Mouse (Mus musculus): Measurements from ENCODE around the gene Stpg3. TPM values are rescaled to one million over a fixed set of nuclear protein-coding genes. Genes with fewer than 3 reads are reported as not detected.

The Stpg3 gene
- polyA plus RNA-seq, 1 experiment = not detected

- Histone ChIP-seq H3K27ac (ENCODE audit: control insufficient read depth, insufficient read depth, low read depth, low read length, poor library complexity) (no peak overlapping the region), H3K4me3 (replicated peaks; ENCODE audit: control insufficient read depth, low read depth, low read length) (no peak overlapping the region), H3K4me1 (ENCODE audit: control insufficient read depth, insufficient read depth, low read length) (peaks cover 1% of the 10 kb centered on the region; the same call in 1 of the 2 replicates)
- WGBS = 66% methylated on average over 10 of the region's 10 CpGs
- TF ChIP-seq POLR2A (IDR thresholded peaks at IDR 0.05; ENCODE audit: borderline replicate concordance, control insufficient read depth, low read depth, low read length) = no peak
- TF ChIP-seq CTCF (IDR thresholded peaks at IDR 0.05; ENCODE audit: control insufficient read depth, insufficient read depth, low read length) = no peak
Observed at GRCm38 (mm10) chr2:25178285-25178972, 36.0 kb downstream of the Stpg3 start.

- Histone ChIP-seq H3K27ac (ENCODE audit: control insufficient read depth, insufficient read depth, low read depth, low read length, poor library complexity) (no peak overlapping the region), H3K4me1 (ENCODE audit: control insufficient read depth, insufficient read depth, low read length) (peaks cover 1% of the 10 kb centered on the region; the same call in 1 of the 2 replicates), H3K4me3 (replicated peaks; ENCODE audit: control insufficient read depth, low read depth, low read length) (no peak overlapping the region)
- 73% methylated on average over 6 of the region's 6 CpGs for WGBS
- no peak for TF ChIP-seq POLR2A (IDR thresholded peaks at IDR 0.05; ENCODE audit: borderline replicate concordance, control insufficient read depth, low read depth, low read length)
- no peak for TF ChIP-seq CTCF (IDR thresholded peaks at IDR 0.05; ENCODE audit: control insufficient read depth, insufficient read depth, low read length)
Observed at GRCm38 (mm10) chr2:25177685-25178084, 36.8 kb downstream of the Stpg3 start.

DNA sequence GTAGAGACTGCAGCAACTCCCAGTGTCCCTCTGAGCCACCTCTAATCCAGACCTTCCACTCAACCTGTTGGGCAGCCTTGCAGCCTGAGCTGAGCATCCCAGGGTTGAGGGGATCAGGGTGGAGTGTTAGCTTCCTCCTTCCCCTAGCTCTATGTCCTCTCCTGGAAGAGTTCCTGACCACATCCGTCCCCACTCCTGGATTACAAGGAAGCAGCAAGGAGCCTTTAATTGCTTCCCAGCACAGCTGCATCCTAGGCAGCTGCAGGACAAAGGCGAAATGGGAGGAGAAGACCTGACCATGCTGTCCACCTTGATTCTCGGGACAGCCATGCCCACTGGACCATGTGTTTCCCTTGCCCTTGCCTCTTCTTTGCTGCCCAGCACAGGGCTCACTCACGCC, 37.4 kb downstream of the Stpg3 start:
- TF ChIP-seq POLR2A (IDR thresholded peaks at IDR 0.05; ENCODE audit: borderline replicate concordance, control insufficient read depth, low read depth, low read length) = no peak
- no peak for TF ChIP-seq CTCF (IDR thresholded peaks at IDR 0.05; ENCODE audit: control insufficient read depth, insufficient read depth, low read length)
- no peak overlapping the region for H3K4me3 ChIP-seq (replicated peaks; ENCODE audit: control insufficient read depth, low read depth, low read length)
- H3K4me1 ChIP-seq (ENCODE audit: control insufficient read depth, insufficient read depth, low read length) = peaks cover 1% of the 10 kb centered on the region; the same call in 1 of the 2 replicates
- H3K27ac ChIP-seq (ENCODE audit: control insufficient read depth, insufficient read depth, low read depth, low read length, poor library complexity) = no peak overlapping the region
- whole genome bisulfite sequencing = 77% methylated on average over 4 of the region's 4 CpGs

DNA sequence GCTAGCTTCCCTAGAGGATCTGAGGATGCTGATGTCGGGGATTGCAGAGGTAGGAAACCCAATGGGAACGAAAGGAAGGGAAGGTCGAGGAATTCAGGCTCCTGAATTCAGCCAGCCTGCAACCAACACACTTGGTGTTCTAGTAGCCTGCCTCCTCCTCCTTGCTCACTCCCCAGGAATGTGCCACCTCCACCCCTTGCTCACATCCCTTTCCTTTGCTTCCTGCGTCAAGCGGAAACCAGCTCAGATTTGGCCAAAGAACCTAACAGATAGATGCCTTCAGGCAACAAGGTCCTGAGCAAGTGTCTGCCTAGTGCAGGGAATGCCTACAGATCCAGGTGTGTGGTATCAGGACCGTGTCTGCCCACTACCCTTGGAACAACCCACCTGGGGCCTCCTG, 37.9 kb downstream of the Stpg3 start:
- Histone ChIP-seq H3K4me1 (ENCODE audit: control insufficient read depth, insufficient read depth, low read length) (peaks cover 1% of the 10 kb centered on the region; the same call in 1 of the 2 replicates), H3K27ac (ENCODE audit: control insufficient read depth, insufficient read depth, low read depth, low read length, poor library complexity) (no peak overlapping the region), H3K4me3 (replicated peaks; ENCODE audit: control insufficient read depth, low read depth, low read length) (no peak overlapping the region)
- WGBS = 82% methylated on average over 6 of the region's 6 CpGs
- TF ChIP-seq POLR2A (IDR thresholded peaks at IDR 0.05; ENCODE audit: borderline replicate concordance, control insufficient read depth, low read depth, low read length) (no peak), CTCF (IDR thresholded peaks at IDR 0.05; ENCODE audit: control insufficient read depth, insufficient read depth, low read length) (no peak)

GRCm38 (mm10) chr2:25175690-25176078, 38.8 kb downstream of the Stpg3 start:
- Histone ChIP-seq H3K4me1 (ENCODE audit: control insufficient read depth, insufficient read depth, low read length) (peaks cover 1% of the 10 kb centered on the region; the same call in 1 of the 2 replicates), H3K27ac (ENCODE audit: control insufficient read depth, insufficient read depth, low read depth, low read length, poor library complexity) (no peak overlapping the region), H3K4me3 (replicated peaks; ENCODE audit: control insufficient read depth, low read depth, low read length) (no peak overlapping the region)
- no peak for TF ChIP-seq CTCF (IDR thresholded peaks at IDR 0.05; ENCODE audit: control insufficient read depth, insufficient read depth, low read length)
- TF ChIP-seq POLR2A (IDR thresholded peaks at IDR 0.05; ENCODE audit: borderline replicate concordance, control insufficient read depth, low read depth, low read length) = no peak
- 92% methylated on average over 4 of the region's 4 CpGs for WGBS

DNA sequence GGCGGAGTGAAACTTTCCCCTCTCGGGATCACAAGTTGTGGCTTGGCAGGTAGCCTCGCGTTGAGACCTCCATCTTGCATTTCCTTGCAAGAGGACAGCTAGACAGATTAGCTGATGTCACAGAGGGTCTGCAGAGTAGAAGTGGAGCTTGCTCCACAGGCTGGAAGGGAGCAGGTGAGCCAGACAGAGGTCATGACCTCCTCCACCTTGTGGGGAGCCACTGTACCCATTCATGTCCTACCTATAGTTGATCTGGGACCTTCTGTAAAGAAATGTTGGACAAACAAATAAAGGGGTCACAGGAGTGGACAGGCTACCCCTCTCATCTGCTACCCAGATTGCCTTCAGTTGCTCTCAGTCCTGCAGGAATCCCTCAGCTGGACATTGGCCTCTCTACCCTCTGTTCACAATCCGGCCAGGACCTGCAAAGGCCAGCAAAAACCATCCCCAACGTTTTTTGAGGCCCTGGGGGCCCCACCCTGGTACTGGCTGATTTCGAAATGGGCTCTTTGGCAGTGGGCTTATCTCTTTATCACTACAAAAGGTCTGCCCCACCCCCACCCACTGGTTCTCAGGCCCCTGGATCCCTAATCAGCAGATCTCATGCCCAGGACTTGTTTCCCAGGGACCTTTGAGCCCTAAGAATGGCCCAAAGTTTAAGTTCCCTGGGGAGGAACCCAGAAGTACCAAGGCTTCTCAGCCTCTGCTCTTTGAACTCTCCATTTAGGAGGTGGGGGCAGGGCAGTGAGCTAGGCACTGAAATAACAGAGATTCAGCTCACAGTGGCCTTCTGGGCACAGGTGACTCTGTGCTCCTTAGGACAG, 39.4 kb downstream of the Stpg3 start:
- TF ChIP-seq POLR2A (IDR thresholded peaks at IDR 0.05; ENCODE audit: borderline replicate concordance, control insufficient read depth, low read depth, low read length) (no peak), CTCF (IDR thresholded peaks at IDR 0.05; ENCODE audit: control insufficient read depth, insufficient read depth, low read length) (no peak)
- 51% methylated on average over 7 of the region's 7 CpGs for WGBS

DNA sequence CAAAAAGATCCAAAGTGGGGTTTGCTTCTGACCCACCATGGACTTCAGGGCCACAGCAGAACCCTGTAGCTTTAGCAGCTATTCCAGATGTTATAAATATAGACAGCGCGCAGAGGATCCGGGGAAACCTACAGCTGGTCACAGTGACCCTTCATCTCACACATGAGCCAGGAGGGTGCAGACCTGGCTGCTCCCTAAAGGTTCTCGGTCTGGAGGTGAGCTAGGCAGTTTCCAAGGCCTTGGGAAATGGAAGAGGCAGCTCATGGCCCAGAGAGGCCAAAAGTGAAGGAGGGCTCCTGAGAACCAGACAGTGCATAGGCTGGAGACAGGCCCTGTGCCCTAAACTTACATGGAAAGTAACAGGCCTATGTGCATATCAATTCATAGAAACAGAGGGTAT, 40.6 kb downstream of the Stpg3 start:
- Histone ChIP-seq H3K4me1 (ENCODE audit: control insufficient read depth, insufficient read depth, low read length) (peaks cover 3% of the 10 kb centered on the region; the same call in 1 of the 2 replicates), H3K4me3 (replicated peaks; ENCODE audit: control insufficient read depth, low read depth, low read length) (no peak overlapping the region), H3K27ac (ENCODE audit: control insufficient read depth, insufficient read depth, low read depth, low read length, poor library complexity) (no peak overlapping the region)
- WGBS = 96% methylated on average over 4 of the region's 4 CpGs
- TF ChIP-seq CTCF (IDR thresholded peaks at IDR 0.05; ENCODE audit: control insufficient read depth, insufficient read depth, low read length) (no peak), POLR2A (IDR thresholded peaks at IDR 0.05; ENCODE audit: borderline replicate concordance, control insufficient read depth, low read depth, low read length) (no peak)

More for the DNA sequence above, 39.4 kb downstream of the Stpg3 start:
- no peak overlapping the region for H3K27ac ChIP-seq (ENCODE audit: control insufficient read depth, insufficient read depth, low read depth, low read length, poor library complexity)
- peaks cover 3% of the 10 kb centered on the region; the same call in 1 of the 2 replicates for H3K4me1 ChIP-seq (ENCODE audit: control insufficient read depth, insufficient read depth, low read length)
- H3K4me3 ChIP-seq (replicated peaks; ENCODE audit: control insufficient read depth, low read depth, low read length) = no peak overlapping the region

GRCm38 (mm10) chr2:25172629-25173028, 41.8 kb downstream of the Stpg3 start:
- TF ChIP-seq CTCF (IDR thresholded peaks at IDR 0.05; ENCODE audit: control insufficient read depth, insufficient read depth, low read length) (no peak), POLR2A (IDR thresholded peaks at IDR 0.05; ENCODE audit: borderline replicate concordance, control insufficient read depth, low read depth, low read length) (no peak)
- peaks cover 3% of the 10 kb centered on the region; the same call in 1 of the 2 replicates for H3K4me1 ChIP-seq (ENCODE audit: control insufficient read depth, insufficient read depth, low read length)
- 28% methylated on average over 8 of the region's 8 CpGs for WGBS
- H3K4me3 ChIP-seq (replicated peaks; ENCODE audit: control insufficient read depth, low read depth, low read length) = no peak overlapping the region
- H3K27ac ChIP-seq (ENCODE audit: control insufficient read depth, insufficient read depth, low read depth, low read length, poor library complexity) = no peak overlapping the region
